ENCODE assay signal across 21 mouse cellular contexts in genomic region chr13:43356346-43357125, GRCm38 (mm10). TPM values are rescaled to one million over a fixed set of nuclear protein-coding genes. Genes with fewer than 3 reads are reported as not detected.
DNase-seq lines count a peak whose midpoint lies in the region; ATAC-seq lines count a peak whose summit lies in the region.
"Had no signal": no experiment of that assay in that cellular context is flagged by ENCODE, and none has a peak within 500 bp of the region (broad histone marks: within the 10 kb centered on the region; RNA-seq: fewer than 3 reads in every experiment).

No protein-coding gene starts in this region.

- H3K4me3 ChIP-seq in hindbrain, embryonic 13.5 days = no peak overlapping the region
- H3K4me3 ChIP-seq: embryonic facial prominence, embryonic 10.5 days; forebrain, embryonic 13.5 days; gastrocnemius, adult 2 months; heart, embryonic 12.5 days; intestine, embryonic 15.5 days had no signal

- WGBS in hindbrain, embryonic 13.5 days = 89% methylated on average over 14 of the region's 14 CpGs

- no peak overlapping the region for H3K9ac ChIP-seq in hindbrain, embryonic 13.5 days
- H3K9ac ChIP-seq: forebrain, embryonic 13.5 days; forebrain, postnatal 0 days; heart, embryonic 12.5 days; intestine, embryonic 15.5 days had no signal

- no peak overlapping the region for H3K27ac ChIP-seq in hindbrain, embryonic 13.5 days
- H3K27ac ChIP-seq: embryonic facial prominence, embryonic 10.5 days; forebrain, embryonic 13.5 days; gastrocnemius, adult 2 months; intestine, embryonic 15.5 days had no signal

- DNase-seq in cerebellum, postnatal 4 days (ENCODE audit: low spot score in 2 of 2) = no peak
- peak; percentile 71 for DNase-seq in cerebellum, adult 9-10 months
- peak; percentile 52 to 65 for DNase-seq in cerebellum, postnatal 25 days
- DNase-seq in adipocyte (ENCODE audit: low spot score) = no peak
- no peak for DNase-seq in heart, postnatal 14 days
- DNase-seq: adrenal gland, postnatal 10 days; B cell, adult 2 months; forebrain, postnatal 0 days; gastrocnemius, adult 2 months; gastrocnemius, postnatal 25 days; heart, postnatal 36 days; kidney, adult 18-20 months had no signal

- ATAC-seq in cerebellum, adult (ENCODE audit: insufficient number of reproducible peaks, low FRiP score, low TSS enrichment) = peak; percentile 81
- ATAC-seq in hindbrain, embryonic 13.5 days (ENCODE audit: low FRiP score) = no peak
- ATAC-seq: CD4-positive, CD25-positive, alpha-beta regulatory T cell, adult 4 months; forebrain, embryonic 13.5 days; forebrain, postnatal 0 days; hindbrain, embryonic 16.5 days; intestine, embryonic 15.5 days had no signal

- 0 out of 2 replicates have a peak, but pooled peaks cover 3% of the 10 kb centered on the region for H3K4me1 ChIP-seq in hindbrain, embryonic 13.5 days (replicated peaks)
- H3K4me1 ChIP-seq: forebrain, embryonic 13.5 days; intestine, embryonic 15.5 days had no signal

- no peaks in the 10 kb centered on the region for H3K9me3 ChIP-seq in hindbrain, embryonic 13.5 days
- H3K9me3 ChIP-seq: embryonic facial prominence, embryonic 10.5 days; forebrain, embryonic 13.5 days; G1E; heart, embryonic 12.5 days; intestine, embryonic 15.5 days had no signal

- no peak overlapping the region for H3K4me2 ChIP-seq in hindbrain, embryonic 13.5 days
- H3K4me2 ChIP-seq: forebrain, embryonic 13.5 days; heart, embryonic 12.5 days; intestine, embryonic 15.5 days had no signal

- no peaks in the 10 kb centered on the region for H3K36me3 ChIP-seq in hindbrain, embryonic 13.5 days
- H3K36me3 ChIP-seq: embryonic facial prominence, embryonic 10.5 days; G1E; heart, embryonic 12.5 days; intestine, embryonic 15.5 days had no signal

- H3K27me3 ChIP-seq in hindbrain, embryonic 13.5 days = no peaks in the 10 kb centered on the region
- H3K27me3 ChIP-seq: forebrain, embryonic 13.5 days; heart, embryonic 12.5 days; intestine, embryonic 15.5 days had no signal

- intact Hi-C loops in heart, postnatal 14 days (cut with DNase I) = no loop called here

RNA-seq across cellular contexts. Expression of gene Sirt5, which starts 8.8 kb away (rescaled TPM):
- 38.6 and 38.9 TPM in 2 replicates for polyA plus RNA-seq in hindbrain, embryonic 13.5 days (2015; fragmentation: Nextera tagmentation; extraction: Ambion mirVana)
- total RNA-seq in heart, postnatal 14 days (2021) = 10 to 100 TPM; 44.0 to 49.4 TPM

RNA-seq across cellular contexts. Expression of gene Nol7, which starts 41.7 kb away (rescaled TPM):
- 157 and 187 TPM in 2 replicates for polyA plus RNA-seq in hindbrain, embryonic 13.5 days (2015; fragmentation: Nextera tagmentation; extraction: Ambion mirVana)
- 10 to 100 TPM; 86.7 to 90.4 TPM for total RNA-seq in heart, postnatal 14 days (2021)

RNA-seq across cellular contexts. Expression of gene Gfod1, which starts 52.6 kb away (rescaled TPM):
- 2.0 and 2.2 TPM in 2 replicates for polyA plus RNA-seq in hindbrain, embryonic 13.5 days (2015; fragmentation: Nextera tagmentation; extraction: Ambion mirVana)
- total RNA-seq in heart, postnatal 14 days (2021) = 10 to 100 TPM; 31.8 to 32.0 TPM

Comparison
In these comparisons a context has a peak if more than half of its experiments do, and no peak if none do; other contexts are left out.
1. DNase-seq: peak in cerebellum, adult 9-10 months (single experiment) and cerebellum, postnatal 25 days (2 of 2); none in cerebellum, postnatal 4 days (0 of 2), adipocyte (single experiment) and heart, postnatal 14 days (0 of 2).